Mouse (Mus musculus) stomach, embryonic 16.5 days (tissue): ENCODE measurements at regions not wholly inside any gene's neighbourhood (a gene's known extent, or its start where the extent isn't known, plus 50 kb on each side); places are given as distances from the start of the nearest gene placed in this dataset.
A peak's percentile ranks its signal among the peaks of the same experiment; 100 is the strongest.

Experiments
- ATAC-seq: fragments of 200-750 bp; cut with Nextera tagmentation; 2 replicates; pipeline ENCODE4 v1.8.0; 2017; ENCODE audit warnings: moderate number of reproducible peaks, moderate TSS enrichment; ENCODE audit not compliant: insufficient read depth, low FRiP score
- H3K27ac ChIP-seq: fragments of 300-500 bp; sonication (generic); 2 replicates; pipeline ENCODE4 v1.5.1; 2014; ENCODE audit warnings: low read length
- H3K27me3 ChIP-seq: fragments of 300-500 bp; sonication (generic); 2 replicates; pipeline ENCODE4 v1.6.1; 2014; ENCODE audit warnings: low read length, control low read depth, mixed read lengths; ENCODE audit not compliant: control insufficient read depth, insufficient read depth
- H3K36me3 ChIP-seq: fragments of 300-500 bp; sonication (generic); 2 replicates; pipeline ENCODE4 v1.6.1; 2014; ENCODE audit warnings: low read length; ENCODE audit not compliant: control insufficient read depth, insufficient read depth
- H3K4me1 ChIP-seq: fragments of 300-500 bp; sonication (generic); 2 replicates; pipeline ENCODE4 v1.6.1; 2014; ENCODE audit warnings: low read length, control low read depth, mixed read lengths; ENCODE audit not compliant: control insufficient read depth, insufficient read depth
- H3K4me2 ChIP-seq: fragments of 300-500 bp; sonication (generic); 2 replicates; pipeline ENCODE4 v1.6.1; 2014; ENCODE audit warnings: low read depth, low read length, mixed read lengths
- H3K4me3 ChIP-seq: fragments of 300-500 bp; sonication (generic); replicated peaks from 2 replicates; pipeline ENCODE4 v1.5.1; 2014; ENCODE audit warnings: mild to moderate bottlenecking, low read length
- H3K9ac ChIP-seq: fragments of 300-500 bp; sonication (generic); 2 replicates; pipeline ENCODE4 v1.6.1; 2014; ENCODE audit warnings: low read length
- H3K9me3 ChIP-seq: fragments of 300-500 bp; sonication (generic); replicated peaks from 2 replicates; pipeline ENCODE4 v1.6.1; 2016; ENCODE audit warnings: low read length, control low read depth; ENCODE audit not compliant: control insufficient read depth
- WGBS: fragments of 180-500 bp; shearing (Covaris S2); extraction: QIAGEN DNeasy Blood & Tissue Kit; methylation state at CpG from one replicate; pipeline ENCODE4 v1.1.7; 2014; 5-methylcytosine and 5-hydroxymethylcytosine counted together

DNA sequence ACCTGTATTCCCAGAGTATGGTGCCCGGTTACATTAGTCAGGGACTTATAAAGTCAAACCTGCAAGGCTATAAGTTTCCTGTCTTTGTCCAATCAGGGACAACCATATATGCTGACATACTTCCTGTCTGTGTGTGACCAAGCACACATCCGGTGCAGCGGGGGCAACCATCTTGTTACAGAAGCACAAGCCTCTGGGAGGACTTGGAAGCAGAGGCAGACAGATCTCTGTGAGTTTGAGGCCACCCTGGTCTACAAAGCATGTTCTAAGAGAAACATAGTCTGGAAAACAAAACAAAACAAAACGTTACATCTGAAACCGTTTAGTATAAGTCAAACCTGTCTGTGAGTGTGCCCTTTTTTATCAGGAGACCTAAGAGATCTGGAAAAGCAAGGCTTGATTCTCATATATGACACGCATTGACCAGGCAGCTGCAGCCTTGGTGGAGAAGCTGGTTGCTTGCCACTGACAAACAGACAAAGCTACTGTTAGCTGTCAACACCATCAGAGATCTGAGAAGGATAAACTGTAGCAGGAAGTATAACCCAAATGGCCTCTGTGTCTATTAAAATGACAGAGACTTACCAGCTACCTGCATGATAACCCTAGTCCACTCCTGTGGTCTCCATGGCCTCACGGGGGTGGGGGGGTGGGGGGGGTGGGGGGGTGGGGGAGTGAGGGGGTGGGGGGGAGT lies 72.6 kb upstream of the Bmp2k start:
- no peak overlapping the region for H3K4me3 ChIP-seq
- no peak for ATAC-seq
- no peaks in the 10 kb centered on the region for H3K9me3 ChIP-seq
- no peak overlapping the region for H3K4me2 ChIP-seq
- no peaks in the 10 kb centered on the region for H3K36me3 ChIP-seq
- H3K9ac ChIP-seq = no peak overlapping the region
- H3K27me3 ChIP-seq = no peaks in the 10 kb centered on the region
- H3K4me1 ChIP-seq = peaks cover 14% of the 10 kb centered on the region
- H3K27ac ChIP-seq = no peak overlapping the region
- WGBS = 79% methylated on average over 7 of the region's 7 CpGs

DNA sequence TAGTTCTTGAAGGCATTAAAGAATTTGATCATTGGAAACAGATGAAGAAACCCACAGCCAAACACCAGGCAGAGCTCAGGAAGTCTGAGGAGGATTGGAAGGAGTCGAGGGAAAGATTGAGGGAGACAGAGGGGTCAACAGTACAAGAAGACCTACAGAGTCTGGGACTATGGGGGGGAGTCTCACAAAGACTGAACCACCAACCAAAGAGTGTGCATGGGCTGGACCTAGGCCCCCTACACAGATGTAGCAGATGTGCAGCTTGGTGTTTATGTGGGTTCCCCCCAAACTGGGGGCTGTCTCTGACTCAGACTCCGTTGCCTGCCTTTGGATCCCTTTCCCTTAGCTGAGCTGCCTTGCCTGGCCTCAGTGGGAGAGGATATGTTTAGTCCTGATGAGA lies 71.5 kb upstream of the Bmp2k start:
- no peaks in the 10 kb centered on the region for H3K9me3 ChIP-seq
- H3K4me3 ChIP-seq = no peak overlapping the region
- H3K4me1 ChIP-seq = peaks cover 14% of the 10 kb centered on the region
- ATAC-seq = no peak
- H3K4me2 ChIP-seq = no peak overlapping the region
- H3K27me3 ChIP-seq = no peaks in the 10 kb centered on the region
- H3K36me3 ChIP-seq = no peaks in the 10 kb centered on the region
- no peak overlapping the region for H3K9ac ChIP-seq
- WGBS = 78% methylated on average over 2 of the region's 2 CpGs
- no peak overlapping the region for H3K27ac ChIP-seq

DNA sequence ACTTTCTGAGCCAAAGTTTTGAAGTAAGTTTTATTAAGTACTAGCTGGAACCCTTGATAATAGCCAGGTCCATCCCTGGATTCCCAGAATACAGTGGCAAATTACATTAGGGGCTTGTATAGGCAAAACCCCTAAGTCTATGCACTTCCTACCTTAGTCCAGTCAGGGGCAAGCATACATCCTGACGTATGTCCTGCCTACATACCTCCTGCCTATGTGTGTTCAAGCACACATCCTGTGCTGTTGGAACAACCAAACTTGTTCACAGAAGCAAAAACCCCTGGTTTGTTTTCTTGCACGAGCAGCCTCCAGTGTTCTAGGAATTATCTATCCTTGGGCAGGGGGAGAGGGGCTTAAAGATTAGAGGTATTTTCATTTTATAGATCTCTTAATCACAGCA lies 66.4 kb upstream of the Bmp2k start:
- ATAC-seq = no peak
- H3K4me3 ChIP-seq = no peak overlapping the region

DNA sequence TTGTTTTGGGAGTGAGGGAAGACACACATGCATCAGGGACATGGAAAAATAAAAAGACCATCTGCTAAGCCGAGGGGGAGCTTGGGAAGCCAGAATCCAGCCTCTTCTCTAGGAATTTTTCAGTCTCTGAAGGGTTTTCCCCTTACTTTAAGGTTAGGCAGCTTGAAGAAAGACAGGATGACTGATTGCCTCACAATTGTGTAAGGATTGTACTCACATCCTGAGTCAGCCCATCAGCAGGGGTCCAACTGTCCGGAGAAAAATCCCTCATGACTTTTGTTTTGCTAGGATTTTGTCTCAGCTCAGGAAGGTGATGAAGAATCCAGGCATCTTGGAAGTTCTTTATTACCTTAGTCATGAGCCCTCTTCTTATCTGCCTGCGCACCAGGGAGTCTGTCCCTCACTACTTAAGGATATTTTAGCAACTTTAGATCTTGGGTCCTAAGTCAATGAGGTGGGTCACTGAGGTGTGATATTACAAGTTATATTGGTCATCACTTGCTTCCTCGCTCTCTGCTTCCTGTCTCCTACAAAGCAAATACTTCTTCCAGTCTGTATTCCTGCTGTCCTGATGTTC lies 65.8 kb upstream of the Bmp2k start:
- no peak for ATAC-seq
- Histone ChIP-seq H3K4me3 (no peak overlapping the region), H3K36me3 (no peaks in the 10 kb centered on the region), H3K4me1 (no peaks in the 10 kb centered on the region), H3K9me3 (no peaks in the 10 kb centered on the region), H3K4me2 (no peak overlapping the region), H3K9ac (no peak overlapping the region), H3K27me3 (no peaks in the 10 kb centered on the region), H3K27ac (no peak overlapping the region)
- WGBS = 55% methylated on average over 4 of the region's 4 CpGs

More for the DNA sequence above, 66.4 kb upstream of the Bmp2k start:
- WGBS = 58% methylated on average over 2 of the region's 2 CpGs
- Histone ChIP-seq H3K27me3 (no peaks in the 10 kb centered on the region), H3K9ac (no peak overlapping the region), H3K4me2 (no peak overlapping the region), H3K9me3 (no peaks in the 10 kb centered on the region), H3K36me3 (no peaks in the 10 kb centered on the region), H3K4me1 (no peaks in the 10 kb centered on the region), H3K27ac (no peak overlapping the region)

DNA sequence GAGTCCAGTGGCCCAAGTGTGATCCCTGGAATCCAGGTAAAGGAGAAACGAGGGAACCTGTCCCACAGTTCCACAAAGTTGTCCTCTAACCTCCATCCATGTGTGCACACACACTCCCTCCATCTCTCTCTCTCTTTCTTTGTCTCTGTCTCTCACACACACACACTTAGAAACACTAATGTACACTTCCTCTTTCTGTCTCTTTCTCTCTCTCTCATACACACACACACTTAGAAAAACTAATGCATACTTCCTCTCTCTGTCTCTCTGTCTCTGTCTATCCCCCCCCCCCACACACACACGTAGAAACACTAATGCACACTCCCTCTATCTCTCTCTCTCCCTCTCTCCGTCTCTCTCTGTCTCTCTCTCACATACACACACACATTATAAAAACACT lies 61.2 kb upstream of the Bmp2k start:
- Histone ChIP-seq H3K9ac (no peak overlapping the region), H3K36me3 (no peaks in the 10 kb centered on the region), H3K4me1 (peaks cover 15% of the 10 kb centered on the region), H3K4me2 (no peak overlapping the region), H3K4me3 (no peak overlapping the region), H3K9me3 (no peaks in the 10 kb centered on the region), H3K27ac (no peak overlapping the region), H3K27me3 (no peaks in the 10 kb centered on the region)
- 68% methylated on average over 3 of the region's 3 CpGs for WGBS
- ATAC-seq = no peak

DNA sequence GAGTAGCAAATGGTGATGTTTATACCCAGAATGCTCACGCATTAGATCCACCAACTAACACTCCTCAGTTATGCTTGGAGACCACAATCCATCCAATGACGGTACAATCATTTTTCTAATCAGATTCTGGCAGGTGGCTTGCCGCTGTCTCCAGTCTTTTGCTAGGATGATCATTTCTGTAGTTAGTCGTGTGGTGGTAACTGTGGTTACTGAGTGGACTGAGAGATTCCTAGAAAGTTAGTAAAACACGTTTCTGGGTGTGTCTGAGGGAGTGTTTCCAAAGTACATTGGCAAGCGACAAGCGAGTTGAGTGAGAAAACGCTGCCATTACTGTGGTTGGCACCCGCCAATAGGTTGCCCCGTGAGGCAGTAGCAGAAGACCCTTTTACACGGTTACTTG lies 58.8 kb upstream of the Bmp2k start:
- H3K9me3 ChIP-seq = no peaks in the 10 kb centered on the region
- H3K27me3 ChIP-seq = no peaks in the 10 kb centered on the region
- H3K36me3 ChIP-seq = no peaks in the 10 kb centered on the region
- H3K27ac ChIP-seq = no peak overlapping the region
- H3K4me3 ChIP-seq = no peak overlapping the region
- no peak for ATAC-seq
- H3K9ac ChIP-seq = no peak overlapping the region
- peaks cover 16% of the 10 kb centered on the region for H3K4me1 ChIP-seq
- no peak overlapping the region for H3K4me2 ChIP-seq
- WGBS = 76% methylated on average over 11 of the region's 11 CpGs

DNA sequence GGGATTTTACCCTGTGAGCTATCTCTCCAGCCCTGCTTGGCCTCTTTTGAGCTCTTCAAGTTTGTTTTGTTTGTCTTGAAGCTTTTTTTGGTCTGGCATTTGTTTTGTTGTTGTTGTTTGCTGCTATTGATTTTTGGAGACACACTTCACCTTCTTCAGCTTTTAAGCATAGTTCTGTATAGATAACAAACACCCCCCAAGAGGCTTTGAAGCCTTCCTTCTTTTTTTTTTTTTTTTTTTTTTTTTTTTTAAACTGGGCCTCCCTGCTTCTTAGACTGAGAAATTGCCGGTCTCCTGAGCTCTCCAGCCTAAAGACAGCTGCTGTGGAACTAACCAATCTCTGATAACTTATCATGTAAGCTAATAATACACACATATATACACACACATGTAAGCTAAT lies 58.2 kb upstream of the Bmp2k start:
- 68% methylated on average over 1 of the region's 1 CpGs for WGBS
- no peak for ATAC-seq
- H3K4me3 ChIP-seq = no peak overlapping the region
- no peaks in the 10 kb centered on the region for H3K9me3 ChIP-seq
- H3K4me2 ChIP-seq = no peak overlapping the region
- no peaks in the 10 kb centered on the region for H3K27me3 ChIP-seq
- peaks cover 16% of the 10 kb centered on the region for H3K4me1 ChIP-seq
- H3K27ac ChIP-seq = no peak overlapping the region
- no peak overlapping the region for H3K9ac ChIP-seq
- H3K36me3 ChIP-seq = no peaks in the 10 kb centered on the region

DNA sequence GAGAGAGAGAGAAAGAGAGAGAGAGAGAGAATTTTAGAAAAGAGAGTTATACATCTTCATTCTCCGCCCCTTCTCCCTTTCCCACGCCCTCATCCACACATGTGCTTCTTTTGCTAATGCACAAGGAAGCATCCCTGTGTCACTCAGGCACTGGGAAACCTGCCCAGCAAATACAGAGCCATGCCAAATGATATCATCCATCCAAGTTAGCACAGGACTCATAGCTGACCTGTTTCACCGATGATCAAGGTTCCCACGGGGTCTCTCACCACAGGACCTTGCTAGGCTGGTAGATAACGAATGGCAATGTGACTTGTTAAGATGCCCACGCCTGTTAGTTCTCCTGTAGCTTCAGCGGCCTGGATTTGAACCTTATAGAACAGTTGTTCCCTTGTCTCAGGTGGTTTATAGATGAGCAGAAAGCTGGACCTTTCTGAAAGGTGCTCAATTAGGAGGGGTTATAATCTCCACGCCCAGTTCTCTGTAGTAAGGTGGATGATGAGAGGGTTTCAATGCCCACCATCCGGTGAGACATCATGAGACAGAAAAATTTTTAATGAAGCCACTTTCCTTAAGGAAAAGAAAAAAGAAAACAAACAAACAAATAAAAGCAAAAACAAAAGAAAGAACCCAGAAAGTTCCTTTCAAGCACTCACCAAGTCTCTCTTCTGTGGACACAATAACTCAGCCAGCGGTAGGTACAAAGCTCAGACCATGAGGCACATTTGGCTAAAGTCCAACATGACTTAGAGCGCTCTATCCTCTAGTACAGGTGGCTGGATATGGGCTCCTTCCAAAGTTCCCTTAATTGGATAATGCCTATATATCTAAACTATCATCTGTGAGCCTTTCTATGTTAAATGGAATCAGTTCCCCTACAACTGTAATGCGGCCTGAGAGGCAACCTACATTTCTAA lies 57.1 kb upstream of the Bmp2k start:
- H3K27ac ChIP-seq = peak overlapping the region; percentile 66

DNA sequence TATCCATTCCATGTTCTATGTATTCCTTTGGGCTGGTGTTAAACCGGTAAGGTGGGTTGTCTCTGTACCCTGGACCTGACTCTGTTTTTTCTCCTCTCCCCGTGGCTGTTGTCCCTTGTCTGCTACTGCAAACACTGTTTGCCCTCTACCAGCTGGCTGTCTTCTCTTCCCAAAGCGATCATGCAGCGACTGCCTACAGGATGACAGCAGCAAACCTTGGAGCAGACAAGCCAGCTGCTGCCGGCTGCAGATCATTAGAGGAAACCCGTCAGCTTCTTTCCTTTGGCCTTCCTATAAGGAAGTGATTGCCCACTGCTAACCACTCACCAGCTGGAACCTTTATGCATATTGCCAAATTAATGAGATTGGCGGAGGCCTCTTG lies 56.4 kb upstream of the Bmp2k start:
- WGBS = 21% methylated on average over 7 of the region's 7 CpGs
- Histone ChIP-seq H3K36me3 (no peaks in the 10 kb centered on the region), H3K9ac (peak overlapping the region; percentile 35; the same call in 1 of the 2 replicates), H3K4me3 (no peak overlapping the region), H3K4me1 (peaks cover 16% of the 10 kb centered on the region), H3K27me3 (no peaks in the 10 kb centered on the region), H3K9me3 (no peaks in the 10 kb centered on the region), H3K4me2 (peak overlapping the region; percentile 29; the same call in 1 of the 2 replicates), H3K27ac (peak overlapping the region; percentile 66)
- ATAC-seq = peak; percentile 59

More for the DNA sequence above, 57.1 kb upstream of the Bmp2k start:
- H3K4me1 ChIP-seq = peaks cover 16% of the 10 kb centered on the region
- no peaks in the 10 kb centered on the region for H3K27me3 ChIP-seq
- H3K36me3 ChIP-seq = no peaks in the 10 kb centered on the region
- H3K4me2 ChIP-seq = peak overlapping the region; percentile 29; the same call in 1 of the 2 replicates
- ATAC-seq = peak; percentile 86
- 66% methylated on average over 12 of the region's 12 CpGs for WGBS
- H3K9me3 ChIP-seq = no peaks in the 10 kb centered on the region
- no peak overlapping the region for H3K4me3 ChIP-seq
- 0 out of 2 replicates have a peak overlapping the region, but pooled peaks have one; percentile 35 for H3K9ac ChIP-seq
